Mouse (Mus musculus): Measurements from ENCODE around the gene Ifrd2. TPM values are rescaled to one million over a fixed set of nuclear protein-coding genes. Genes with fewer than 3 reads are reported as not detected.
A peak's percentile ranks its signal among the peaks of the same experiment; 100 is the strongest.

Ifrd2 gene
- polyA plus RNA-seq, 1 experiment from 2014 or later = 17.8 TPM

DNA sequence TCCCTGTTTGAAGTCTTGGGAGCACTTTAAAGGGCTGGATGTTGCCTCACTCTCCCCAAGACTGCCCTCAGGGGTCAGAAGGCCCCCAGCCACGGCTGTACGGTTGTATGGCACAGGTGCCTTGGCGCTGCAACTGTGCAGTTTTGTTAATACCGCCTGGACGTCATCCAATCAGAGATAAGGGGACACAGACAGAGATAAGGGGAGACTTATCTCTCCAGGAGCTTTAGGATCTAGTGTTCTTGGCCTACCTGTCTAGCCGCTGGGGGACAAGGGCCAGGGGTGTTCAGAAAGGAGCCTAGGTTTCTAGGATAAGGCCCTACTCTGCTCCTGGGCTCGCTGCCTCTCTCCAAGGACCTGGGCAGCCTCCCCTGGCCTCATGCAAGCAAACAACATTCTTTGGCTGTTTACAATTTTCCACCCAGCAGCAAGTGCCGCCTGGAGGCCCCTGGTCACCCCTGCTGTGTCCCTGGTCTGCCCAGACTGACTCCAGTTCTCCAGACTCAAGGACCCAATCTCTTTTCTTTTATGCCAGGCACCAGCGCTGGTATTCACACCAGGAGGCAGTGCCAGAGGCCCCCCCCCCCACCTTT is 20.3 kb downstream of the Ifrd2 start:
- Histone ChIP-seq H3K36me3 (ENCODE audit: control insufficient read depth, insufficient read depth, low read length) (no peaks in the 10 kb centered on the region), H3K27me3 (ENCODE audit: control insufficient read depth, insufficient read depth, low read length) (no peaks in the 10 kb centered on the region), H3K4me3 (ENCODE audit: low read depth, low read length) (no peak overlapping the region), H3K4me1 (ENCODE audit: control insufficient read depth, insufficient read depth, low read length) (peaks cover 26% of the 10 kb centered on the region), H3K4me2 (ENCODE audit: low read depth, low read length) (no peak overlapping the region), H3K9ac (replicated peaks; ENCODE audit: low read depth, low read length) (no peak overlapping the region), H3K9me3 (ENCODE audit: control insufficient read depth, low read length) (no peaks in the 10 kb centered on the region), H3K27ac (ENCODE audit: low read depth, low read length) (no peak overlapping the region)
- WGBS = 54% methylated on average over 9 of the region's 9 CpGs
- no peak for ATAC-seq (ENCODE audit: low read depth)

DNA sequence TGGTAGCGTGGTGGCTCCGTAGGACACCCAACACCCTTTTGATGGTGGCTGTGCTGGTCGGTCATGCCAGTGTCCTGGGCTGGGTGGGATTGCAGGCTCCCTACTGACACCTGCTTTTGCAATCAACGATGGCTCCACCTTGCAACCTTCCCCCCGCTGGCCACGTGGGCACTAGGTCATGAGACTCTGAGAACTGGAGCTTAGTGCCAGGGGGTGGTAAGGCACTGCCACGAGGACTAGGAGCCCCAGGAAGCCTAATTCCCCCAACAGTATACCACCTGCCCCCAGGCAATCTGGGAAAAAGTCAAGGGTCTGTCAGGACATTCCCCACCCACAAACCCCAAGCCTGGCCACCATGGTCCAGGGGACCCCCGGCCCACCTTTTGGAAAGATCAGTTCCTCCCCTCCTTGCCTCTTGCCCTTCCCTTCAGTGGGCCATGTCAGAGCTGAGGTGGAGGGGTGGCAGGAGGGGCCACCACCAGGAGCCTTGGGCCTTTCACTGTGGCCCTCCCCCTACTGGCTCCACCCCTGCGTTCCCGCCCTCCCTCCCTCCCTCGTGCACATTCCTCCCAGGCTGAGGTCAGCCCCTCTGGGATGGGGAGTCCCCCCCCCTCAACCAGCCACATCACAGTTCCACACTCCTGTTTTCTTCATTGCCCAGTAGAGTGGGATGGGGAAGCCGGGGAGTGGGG is 21.4 kb downstream of the Ifrd2 start, which contains the start of gene Sema3b:
Gene Sema3b (minus strand): TSS at position 489 of the 692 bp plus-strand sequence.
- Histone ChIP-seq H3K4me2 (ENCODE audit: low read depth, low read length) (no peak within 1 kb of the TSS), H3K27ac (ENCODE audit: low read depth, low read length) (no peak within 1 kb of the TSS), H3K36me3 (ENCODE audit: control insufficient read depth, insufficient read depth, low read length) (no peaks in the 10 kb centered on the region; the same call in 1 of the 2 replicates), H3K4me3 (ENCODE audit: low read depth, low read length) (no peak within 1 kb of the TSS), H3K9ac (replicated peaks; ENCODE audit: low read depth, low read length) (no peak within 1 kb of the TSS), H3K9me3 (ENCODE audit: control insufficient read depth, low read length) (no peaks in the 10 kb centered on the region), H3K27me3 (ENCODE audit: control insufficient read depth, insufficient read depth, low read length) (no peaks in the 10 kb centered on the region), H3K4me1 (ENCODE audit: control insufficient read depth, insufficient read depth, low read length) (peaks cover 32% of the 10 kb centered on the region)
- no peak for ATAC-seq (ENCODE audit: low read depth)
- WGBS = 43% methylated on average over 11 of the region's 12 CpGs

- no peak overlapping the region for H3K27ac ChIP-seq (ENCODE audit: low read depth, low read length)
Measured at GRCm38 (mm10) chr9:107609433-107609830, 22.0 kb downstream of the Ifrd2 start.

GRCm38 (mm10) chr9:107611456-107612190 is 24.2 kb downstream of the Ifrd2 start:
- Histone ChIP-seq H3K4me3 (ENCODE audit: low read depth, low read length) (peak overlapping the region; percentile 27), H3K27ac (ENCODE audit: low read depth, low read length) (peak overlapping the region; percentile 99), H3K4me2 (ENCODE audit: low read depth, low read length) (peak overlapping the region; percentile 66), H3K27me3 (ENCODE audit: control insufficient read depth, insufficient read depth, low read length) (no peaks in the 10 kb centered on the region), H3K36me3 (ENCODE audit: control insufficient read depth, insufficient read depth, low read length) (peaks cover 21% of the 10 kb centered on the region), H3K9me3 (ENCODE audit: control insufficient read depth, low read length) (no peaks in the 10 kb centered on the region), H3K4me1 (ENCODE audit: control insufficient read depth, insufficient read depth, low read length) (peaks cover 24% of the 10 kb centered on the region), H3K9ac (replicated peaks; ENCODE audit: low read depth, low read length) (peak overlapping the region; percentile 82)
- WGBS = 65% methylated on average over 6 of the region's 6 CpGs
- ATAC-seq (ENCODE audit: low read depth) = no peak

More at GRCm38 (mm10) chr9:107609433-107609830, 22.0 kb downstream of the Ifrd2 start:
- 77% methylated on average over 4 of the region's 4 CpGs for WGBS
- no peak overlapping the region for H3K9ac ChIP-seq (replicated peaks; ENCODE audit: low read depth, low read length)
- H3K9me3 ChIP-seq (ENCODE audit: control insufficient read depth, low read length) = no peaks in the 10 kb centered on the region
- H3K4me2 ChIP-seq (ENCODE audit: low read depth, low read length) = no peak overlapping the region
- no peaks in the 10 kb centered on the region for H3K27me3 ChIP-seq (ENCODE audit: control insufficient read depth, insufficient read depth, low read length)
- peaks cover 3% of the 10 kb centered on the region; the same call in 1 of the 2 replicates for H3K36me3 ChIP-seq (ENCODE audit: control insufficient read depth, insufficient read depth, low read length)
- H3K4me1 ChIP-seq (ENCODE audit: control insufficient read depth, insufficient read depth, low read length) = peaks cover 29% of the 10 kb centered on the region
- no peak overlapping the region for H3K4me3 ChIP-seq (ENCODE audit: low read depth, low read length)
- ATAC-seq (ENCODE audit: low read depth) = no peak

GRCm38 (mm10) chr9:107612191-107612944 is 24.9 kb downstream of the Ifrd2 start:
- H3K27ac ChIP-seq (ENCODE audit: low read depth, low read length) = peak overlapping the region; percentile 99
- no peaks in the 10 kb centered on the region for H3K9me3 ChIP-seq (ENCODE audit: control insufficient read depth, low read length)
- H3K4me3 ChIP-seq (ENCODE audit: low read depth, low read length) = peak overlapping the region; percentile 27
- peak overlapping the region; percentile 82 for H3K9ac ChIP-seq (replicated peaks; ENCODE audit: low read depth, low read length)
- H3K4me2 ChIP-seq (ENCODE audit: low read depth, low read length) = peak overlapping the region; percentile 66
- peak; percentile 94 for ATAC-seq (ENCODE audit: low read depth)
- no peaks in the 10 kb centered on the region for H3K27me3 ChIP-seq (ENCODE audit: control insufficient read depth, insufficient read depth, low read length)
- peaks cover 24% of the 10 kb centered on the region for H3K4me1 ChIP-seq (ENCODE audit: control insufficient read depth, insufficient read depth, low read length)
- WGBS = 1% methylated on average over 44 of the region's 48 CpGs
- peaks cover 25% of the 10 kb centered on the region for H3K36me3 ChIP-seq (ENCODE audit: control insufficient read depth, insufficient read depth, low read length)

DNA sequence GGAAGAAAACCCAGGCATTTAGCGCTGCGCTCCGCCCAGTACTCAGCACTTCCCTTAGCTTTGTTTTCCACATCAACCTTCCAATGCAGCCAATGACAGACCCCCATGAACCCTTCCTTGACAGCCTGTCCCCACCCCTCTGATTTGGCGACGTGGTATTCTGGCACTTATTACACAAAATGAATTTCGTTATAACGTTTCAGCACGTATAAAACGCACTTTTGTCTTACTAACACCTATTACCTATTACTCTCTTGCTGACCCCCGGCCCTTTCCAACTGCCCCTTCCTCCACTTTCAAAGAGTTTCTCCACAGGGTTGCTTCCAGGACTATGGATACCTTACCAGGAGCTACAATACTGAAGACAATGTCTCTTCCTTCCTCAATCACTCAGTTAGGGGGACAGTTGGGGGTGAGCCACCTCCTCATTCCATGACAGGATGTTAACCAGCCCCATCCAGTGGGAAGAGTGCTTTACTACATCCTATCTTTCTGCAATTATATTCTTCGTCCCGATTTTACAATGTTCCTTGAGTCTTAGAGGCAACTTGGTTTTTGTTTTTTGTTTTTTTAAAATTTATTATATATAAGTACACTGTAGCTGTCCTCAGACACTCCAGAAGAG is 25.6 kb downstream of the Ifrd2 start:
- Histone ChIP-seq H3K9ac (replicated peaks; ENCODE audit: low read depth, low read length) (peak overlapping the region; percentile 82), H3K4me2 (ENCODE audit: low read depth, low read length) (peak overlapping the region; percentile 66), H3K27me3 (ENCODE audit: control insufficient read depth, insufficient read depth, low read length) (no peaks in the 10 kb centered on the region), H3K36me3 (ENCODE audit: control insufficient read depth, insufficient read depth, low read length) (peaks cover 32% of the 10 kb centered on the region), H3K27ac (ENCODE audit: low read depth, low read length) (peak overlapping the region; percentile 99), H3K4me3 (ENCODE audit: low read depth, low read length) (peak overlapping the region; percentile 27), H3K9me3 (ENCODE audit: control insufficient read depth, low read length) (no peaks in the 10 kb centered on the region), H3K4me1 (ENCODE audit: control insufficient read depth, insufficient read depth, low read length) (peaks cover 18% of the 10 kb centered on the region)
- ATAC-seq (ENCODE audit: low read depth) = peak; percentile 35; the same call in 1 of the 2 replicates
- whole genome bisulfite sequencing = 10% methylated on average over 12 of the region's 12 CpGs

DNA sequence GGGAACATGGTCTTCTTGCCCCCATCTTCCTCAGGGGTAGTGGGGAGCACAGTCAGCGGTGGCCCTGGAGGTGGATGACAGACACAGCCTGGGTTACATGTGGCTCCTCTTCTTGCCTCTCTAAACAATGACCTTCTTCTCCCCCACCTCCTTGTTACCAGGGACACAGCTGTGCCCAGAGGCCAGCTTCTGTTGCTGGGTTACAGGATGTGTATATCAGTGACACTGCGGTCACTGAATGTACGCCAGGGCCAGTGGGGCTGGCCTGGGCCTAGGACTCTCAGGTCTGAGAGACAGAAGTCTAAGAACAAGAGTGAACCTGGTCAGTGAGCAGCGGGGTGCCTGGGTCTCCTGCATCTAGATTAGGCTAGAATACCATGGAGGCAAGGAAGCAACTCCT is 27.6 kb downstream of the Ifrd2 start:
- ATAC-seq (ENCODE audit: low read depth) = no peak
- H3K4me1 ChIP-seq (ENCODE audit: control insufficient read depth, insufficient read depth, low read length) = peaks cover 20% of the 10 kb centered on the region
- H3K9ac ChIP-seq (replicated peaks; ENCODE audit: low read depth, low read length) = no peak overlapping the region
- H3K27ac ChIP-seq (ENCODE audit: low read depth, low read length) = no peak overlapping the region
- H3K9me3 ChIP-seq (ENCODE audit: control insufficient read depth, low read length) = no peaks in the 10 kb centered on the region
- no peak overlapping the region for H3K4me3 ChIP-seq (ENCODE audit: low read depth, low read length)
- H3K36me3 ChIP-seq (ENCODE audit: control insufficient read depth, insufficient read depth, low read length) = peaks cover 40% of the 10 kb centered on the region
- H3K27me3 ChIP-seq (ENCODE audit: control insufficient read depth, insufficient read depth, low read length) = no peaks in the 10 kb centered on the region
- WGBS = 53% methylated on average over 4 of the region's 4 CpGs
- H3K4me2 ChIP-seq (ENCODE audit: low read depth, low read length) = no peak overlapping the region

DNA sequence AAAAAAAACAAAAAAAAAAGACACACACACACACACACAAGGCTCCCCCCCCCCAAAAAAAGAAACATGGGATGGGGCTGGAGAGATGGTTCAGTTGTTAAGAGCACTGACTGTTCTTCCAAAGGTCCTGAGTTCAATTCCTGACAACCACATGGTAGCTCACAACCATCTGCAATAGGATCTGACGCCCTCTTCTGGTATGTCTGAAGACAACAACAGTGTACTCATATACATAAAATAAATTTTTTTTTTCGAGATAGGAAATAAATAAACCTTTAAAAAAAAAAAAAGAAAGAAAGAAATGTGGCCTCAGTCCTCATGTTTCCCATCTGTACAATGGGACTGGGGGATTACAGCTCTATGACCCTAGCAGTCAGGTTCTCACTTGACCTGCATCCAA is 30.0 kb downstream of the Ifrd2 start:
- H3K9ac ChIP-seq (replicated peaks; ENCODE audit: low read depth, low read length) = no peak overlapping the region
- H3K36me3 ChIP-seq (ENCODE audit: control insufficient read depth, insufficient read depth, low read length) = peaks cover 40% of the 10 kb centered on the region
- no peak overlapping the region for H3K27ac ChIP-seq (ENCODE audit: low read depth, low read length)
- H3K27me3 ChIP-seq (ENCODE audit: control insufficient read depth, insufficient read depth, low read length) = no peaks in the 10 kb centered on the region
- H3K4me1 ChIP-seq (ENCODE audit: control insufficient read depth, insufficient read depth, low read length) = peaks cover 10% of the 10 kb centered on the region
- no peak overlapping the region for H3K4me2 ChIP-seq (ENCODE audit: low read depth, low read length)
- no peaks in the 10 kb centered on the region for H3K9me3 ChIP-seq (ENCODE audit: control insufficient read depth, low read length)
- ATAC-seq (ENCODE audit: low read depth) = no peak
- H3K4me3 ChIP-seq (ENCODE audit: low read depth, low read length) = no peak overlapping the region
- WGBS = 85% methylated on average over 2 of the region's 2 CpGs

Measured in neural tube, embryonic 14.5 days (tissue).